Mouse (Mus musculus) liver, postnatal 0 days (tissue): Measurements from ENCODE around the gene Tymp. TPM values are rescaled to one million over a fixed set of nuclear protein-coding genes. Genes with fewer than 3 reads are reported as not detected.

Source experiments
- ATAC-seq: fragments of 200-750 bp; cut with Nextera tagmentation; 2 replicates; pipeline ENCODE4 v1.8.0; 2017; ENCODE audit warnings: mild to moderate bottlenecking, moderate library complexity
- DNase-seq: peaks from one replicate; pipeline ENCODE4 v3.0.0-alpha.2; 2016
- H3K27ac ChIP-seq: fragments of 300-500 bp; sonication (generic); 2 replicates; pipeline ENCODE4 v1.5.1; 2014; ENCODE audit warnings: antibody characterized with exemption, moderate library complexity, mild to moderate bottlenecking, low read depth
- H3K27me3 ChIP-seq: fragments of 300-500 bp; sonication (generic); 2 replicates; pipeline ENCODE4 v1.6.1; 2014; ENCODE audit warnings: low read length, control low read depth, mixed read lengths; ENCODE audit not compliant: insufficient read depth
- H3K36me3 ChIP-seq: fragments of 300-500 bp; sonication (generic); replicated peaks from 2 replicates; pipeline ENCODE4 v1.6.1; 2014; ENCODE audit warnings: mild to moderate bottlenecking, control low read depth, low read length, moderate library complexity, mixed read lengths; ENCODE audit not compliant: insufficient read depth
- H3K4me1 ChIP-seq: fragments of 300-500 bp; sonication (generic); 2 replicates; pipeline ENCODE4 v1.6.1; 2014; ENCODE audit warnings: antibody characterized with exemption, mild to moderate bottlenecking, control low read depth; ENCODE audit not compliant: insufficient read depth
- H3K4me2 ChIP-seq: fragments of 300-500 bp; sonication (generic); 2 replicates; pipeline ENCODE4 v1.6.1; 2014; ENCODE audit warnings: low read depth, mild to moderate bottlenecking, low read length, moderate library complexity, mixed read lengths
- H3K4me3 ChIP-seq: fragments of 300-500 bp; sonication (generic); 2 replicates; pipeline ENCODE4 v1.5.1; 2014; ENCODE audit warnings: low read depth, low read length
- H3K9ac ChIP-seq: fragments of 300-500 bp; sonication (generic); replicated peaks from 2 replicates; pipeline ENCODE4 v1.6.1; 2014; ENCODE audit warnings: mild to moderate bottlenecking, moderate library complexity
- H3K9me3 ChIP-seq: fragments of 300-500 bp; sonication (generic); 2 replicates; pipeline ENCODE4 v1.6.1; 2016; ENCODE audit warnings: mild to moderate bottlenecking, control low read depth, low read length, mixed read lengths
- CTCF ChIP-seq: sonication (generic); IDR thresholded peaks from 2 replicates; pipeline ENCODE4 v1.5.1; 2016; ENCODE audit warnings: antibody characterized with exemption, low read depth
- EP300 ChIP-seq: IDR thresholded peaks from 2 replicates; pipeline ENCODE4 v1.6.1; 2016; ENCODE audit warnings: antibody characterized with exemption, low read depth, mild to moderate bottlenecking
- WGBS: fragments of 180-500 bp; shearing (Covaris S2); extraction: QIAGEN DNeasy Blood & Tissue Kit; methylation state at CpG from one replicate; pipeline ENCODE4 v1.1.7; 2014; ENCODE audit not compliant: insufficient replicate concordance; 5-methylcytosine and 5-hydroxymethylcytosine counted together
- polyA plus RNA-seq: library from polyadenylated mRNA; unstranded; fragments of >200 nt; fragmentation: Nextera tagmentation; extraction: Ambion mirVana; gene quantifications from 2 replicates; pipeline ENCODE4 v1.2.1, GENCODE M21; 2015

The Tymp gene
- polyA plus RNA-seq, 1 experiment from 2014 or later: 7.7 TPM

DNA sequence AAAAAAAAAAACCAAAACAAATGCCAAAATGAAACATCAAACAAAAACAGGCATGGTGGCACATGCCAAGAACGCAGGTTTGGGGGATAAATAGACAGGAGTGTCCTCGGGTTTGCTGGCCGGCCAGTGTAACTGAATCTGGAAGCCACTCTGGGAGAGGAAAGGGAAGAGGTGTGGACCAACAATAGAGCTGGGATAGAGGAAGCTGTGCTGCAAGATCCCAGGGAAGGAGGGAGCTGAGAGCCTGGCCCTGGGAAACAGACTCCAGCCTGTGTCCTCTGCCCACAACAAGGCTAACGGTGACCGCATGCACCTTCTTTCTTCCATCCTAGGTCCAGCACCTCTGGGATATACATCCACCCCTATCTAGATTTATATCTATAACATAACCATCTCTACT is 26.4 kb downstream of the Tymp start:
- no peak overlapping the region for H3K27ac ChIP-seq

DNA sequence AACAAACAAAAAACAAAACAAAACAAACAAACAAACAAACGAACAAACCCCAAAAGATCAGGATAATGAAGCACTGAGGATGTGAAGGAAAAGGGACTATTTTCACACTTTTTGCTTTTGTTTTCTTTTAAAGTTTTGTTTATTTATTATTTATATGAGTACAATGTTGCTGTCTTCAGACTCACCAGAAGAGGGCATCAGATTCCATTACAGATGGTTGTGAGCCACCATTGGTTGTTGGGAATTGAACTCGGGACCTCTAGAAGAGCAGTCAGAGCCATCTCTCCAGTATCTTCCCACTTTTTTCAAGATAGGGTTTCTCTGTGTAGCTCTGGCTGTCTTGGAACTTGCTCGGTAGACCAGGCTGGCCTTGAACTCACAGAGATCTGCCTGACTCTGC is 33.5 kb downstream of the Tymp start:
- Histone ChIP-seq H3K4me2 (no peak overlapping the region), H3K27ac (no peak overlapping the region), H3K4me3 (no peak overlapping the region), H3K36me3 (no peaks in the 10 kb centered on the region), H3K9ac (no peak overlapping the region), H3K27me3 (no peaks in the 10 kb centered on the region), H3K9me3 (no peaks in the 10 kb centered on the region), H3K4me1 (no peaks in the 10 kb centered on the region)
- ATAC-seq: no peak
- 71% methylated on average over 3 of the region's 3 CpGs for WGBS
- no peak for DNase-seq
- peak; percentile 56 for TF ChIP-seq CTCF
- TF ChIP-seq EP300: no peak

More for the DNA sequence above, 26.4 kb downstream of the Tymp start:
- H3K4me2 ChIP-seq: no peak overlapping the region
- TF ChIP-seq EP300: no peak
- no peak for TF ChIP-seq CTCF
- peak; percentile 8 for DNase-seq
- no peaks in the 10 kb centered on the region for H3K27me3 ChIP-seq
- 88% methylated on average over 5 of the region's 5 CpGs for WGBS
- no peak overlapping the region for H3K4me3 ChIP-seq
- peaks cover 31% of the 10 kb centered on the region for H3K36me3 ChIP-seq
- no peak overlapping the region for H3K9ac ChIP-seq
- no peak for ATAC-seq
- no peaks in the 10 kb centered on the region for H3K9me3 ChIP-seq
- H3K4me1 ChIP-seq: peaks cover 10% of the 10 kb centered on the region

GRCm38 (mm10) chr15:89341678-89342077 is 35.2 kb downstream of the Tymp start:
- H3K27ac ChIP-seq: no peak overlapping the region
- H3K36me3 ChIP-seq: no peaks in the 10 kb centered on the region
- TF ChIP-seq EP300 (no peak), CTCF (0 out of 2 replicates have a peak, but pooled peaks have one; percentile 16)
- H3K4me2 ChIP-seq: no peak overlapping the region
- WGBS: 64% methylated on average over 1 of the region's 1 CpGs
- no peak for ATAC-seq
- no peaks in the 10 kb centered on the region for H3K9me3 ChIP-seq
- no peak overlapping the region for H3K9ac ChIP-seq
- no peak overlapping the region for H3K4me3 ChIP-seq
- no peak for DNase-seq
- H3K27me3 ChIP-seq: no peaks in the 10 kb centered on the region
- H3K4me1 ChIP-seq: no peaks in the 10 kb centered on the region

DNA sequence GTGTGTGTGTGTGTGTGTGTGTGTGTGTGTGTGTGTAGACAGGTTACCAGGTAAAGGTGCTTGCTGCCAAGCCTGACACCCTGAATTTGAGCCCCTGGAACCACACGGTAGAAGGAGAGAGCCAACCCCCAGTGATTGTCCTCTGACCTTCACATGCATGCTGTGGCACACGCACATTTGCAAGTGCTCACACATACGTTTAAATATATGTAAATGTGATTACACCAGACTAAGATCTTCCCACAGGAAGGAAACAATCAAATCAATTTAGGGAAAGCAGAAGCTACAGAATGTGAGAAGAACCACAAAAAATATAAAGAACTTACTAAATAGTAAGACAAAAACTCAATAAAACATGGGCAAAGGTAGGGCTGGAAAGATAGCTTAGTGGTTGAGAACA is 36.7 kb downstream of the Tymp start:
- 37% methylated on average over 3 of the region's 3 CpGs for WGBS
- no peaks in the 10 kb centered on the region for H3K27me3 ChIP-seq
- H3K27ac ChIP-seq: no peak overlapping the region
- DNase-seq (no peak), ATAC-seq (no peak)
- no peaks in the 10 kb centered on the region for H3K36me3 ChIP-seq
- no peaks in the 10 kb centered on the region for H3K4me1 ChIP-seq
- TF ChIP-seq CTCF (no peak), EP300 (no peak)
- H3K9ac ChIP-seq: no peak overlapping the region
- no peak overlapping the region for H3K4me2 ChIP-seq
- H3K9me3 ChIP-seq: no peaks in the 10 kb centered on the region
- H3K4me3 ChIP-seq: no peak overlapping the region

GRCm38 (mm10) chr15:89339696-89340095 is 37.1 kb downstream of the Tymp start:
- TF ChIP-seq EP300: no peak
- no peak for TF ChIP-seq CTCF
- no peaks in the 10 kb centered on the region for H3K27me3 ChIP-seq
- no peaks in the 10 kb centered on the region; the same call in 1 of the 2 replicates for H3K4me1 ChIP-seq
- ATAC-seq: no peak
- no peak overlapping the region for H3K9ac ChIP-seq
- H3K9me3 ChIP-seq: no peaks in the 10 kb centered on the region
- H3K36me3 ChIP-seq: no peaks in the 10 kb centered on the region
- H3K27ac ChIP-seq: no peak overlapping the region
- DNase-seq: no peak
- WGBS: 44% methylated on average over 2 of the region's 2 CpGs
- no peak overlapping the region for H3K4me2 ChIP-seq
- H3K4me3 ChIP-seq: no peak overlapping the region

DNA sequence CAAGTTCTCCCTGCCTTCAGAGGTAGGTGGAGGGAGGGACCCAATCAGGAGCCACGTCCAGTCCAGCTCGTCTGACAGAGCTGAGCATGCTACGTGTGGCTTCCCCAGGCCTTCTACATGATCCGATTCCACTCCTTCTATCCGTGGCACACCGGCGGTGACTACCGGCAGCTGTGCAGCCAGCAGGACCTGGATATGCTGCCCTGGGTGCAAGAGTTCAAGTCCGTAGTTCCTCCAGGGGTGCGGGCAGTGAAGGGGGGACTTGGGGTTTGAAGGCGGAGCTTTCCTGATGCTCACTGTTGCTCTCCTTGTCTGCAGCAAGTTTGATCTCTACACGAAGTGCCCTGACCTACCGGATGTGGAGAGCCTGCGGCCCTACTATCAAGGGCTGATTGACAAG is 40.4 kb downstream of the Tymp start:
- Histone ChIP-seq H3K4me2 (no peak overlapping the region), H3K27ac (no peak overlapping the region), H3K9ac (no peak overlapping the region), H3K27me3 (no peaks in the 10 kb centered on the region), H3K4me1 (no peaks in the 10 kb centered on the region; the same call in 1 of the 2 replicates), H3K4me3 (no peak overlapping the region), H3K9me3 (no peaks in the 10 kb centered on the region), H3K36me3 (no peaks in the 10 kb centered on the region)
- 83% methylated on average over 14 of the region's 14 CpGs for WGBS
- no peak for TF ChIP-seq CTCF
- TF ChIP-seq EP300: no peak
- DNase-seq (peak; percentile 11), ATAC-seq (no peak)
